Mouse (Mus musculus): ENCODE data around the gene Zmiz2. TPM values are rescaled to one million over a fixed set of nuclear protein-coding genes. Genes with fewer than 3 reads are reported as not detected.

The Zmiz2 gene
- total RNA-seq, 1 experiment, result 19.6 TPM

GRCm38 (mm10) chr11:6390376-6391053, 1.6 kb downstream of the Zmiz2 start:
- DNase-seq (ENCODE audit: low read depth, low spot score), result no peak
- H3K9me3 ChIP-seq (ENCODE audit: control insufficient read depth, insufficient read depth, low read depth, low read length), result no peaks in the 10 kb centered on the region
- peaks cover 4 to 6% of the 10 kb centered on the region in 2 experiments; a peak in 3 of 4 replicates for H3K4me1 ChIP-seq (ENCODE audit: control insufficient read depth in 2 of 2, insufficient read depth in 2 of 2, low read length in 2 of 2, poor library complexity in 1 of 2)
- no peak overlapping the region for H3K9ac ChIP-seq (ENCODE audit: insufficient read depth, low read depth, low read length, poor library complexity, severe bottlenecking)
- TF ChIP-seq ZNF384 (IDR thresholded peaks at IDR 0.05; ENCODE audit: low read depth, low read length) (no peak), ZC3H11A (IDR thresholded peaks at IDR 0.05; ENCODE audit: borderline replicate concordance, low read depth, low read length) (no peak), CHD2 (IDR thresholded peaks at IDR 0.05; ENCODE audit: low read depth, low read length) (no peak), HCFC1 (IDR thresholded peaks at IDR 0.05; ENCODE audit: borderline replicate concordance, insufficient read depth, low read length) (no peak), MAFK (IDR thresholded peaks at IDR 0.05; ENCODE audit: insufficient read depth, low read depth, low read length) (no peak)
- H3K36me3 ChIP-seq (ENCODE audit: control insufficient read depth, insufficient read depth, low read length, poor library complexity, severe bottlenecking), result peaks cover 17% of the 10 kb centered on the region; the same call in 1 of the 2 replicates
- peak overlapping the region in 1 of 2 experiments; percentile 100; a peak in 2 of 4 replicates for H3K4me3 ChIP-seq (ENCODE audit: insufficient read depth in 1 of 2, low read depth in 1 of 2, low read length in 2 of 2, poor library complexity in 1 of 2, severe bottlenecking in 1 of 2)
- H3K27ac ChIP-seq (ENCODE audit: insufficient read depth, low read depth, low read length, poor library complexity, severe bottlenecking), result no peak overlapping the region
- in situ Hi-C loops (cut with MboI; ENCODE audit: low sequenced_read_pairs in 2 of 2, unreplicated experiment in 2 of 2), result no loop called here

GRCm38 (mm10) chr11:6391516-6392276, 2.8 kb downstream of the Zmiz2 start:
- Histone ChIP-seq H3K27ac (ENCODE audit: insufficient read depth, low read depth, low read length, poor library complexity, severe bottlenecking) (no peak overlapping the region), H3K4me3 (ENCODE audit: insufficient read depth in 1 of 2, low read depth in 1 of 2, low read length in 2 of 2, poor library complexity in 1 of 2, severe bottlenecking in 1 of 2) (no peak overlapping the region), H3K9ac (ENCODE audit: insufficient read depth, low read depth, low read length, poor library complexity, severe bottlenecking) (no peak overlapping the region), H3K4me1 (ENCODE audit: control insufficient read depth in 2 of 2, insufficient read depth in 2 of 2, low read length in 2 of 2, poor library complexity in 1 of 2) (peaks cover 4 to 6% of the 10 kb centered on the region in 2 experiments; a peak in 3 of 4 replicates), H3K9me3 (ENCODE audit: control insufficient read depth, insufficient read depth, low read depth, low read length) (no peaks in the 10 kb centered on the region), H3K36me3 (ENCODE audit: control insufficient read depth, insufficient read depth, low read length, poor library complexity, severe bottlenecking) (peaks cover 29% of the 10 kb centered on the region)
- no peak for TF ChIP-seq CHD2 (IDR thresholded peaks at IDR 0.05; ENCODE audit: low read depth, low read length)
- TF ChIP-seq ZC3H11A (IDR thresholded peaks at IDR 0.05; ENCODE audit: borderline replicate concordance, low read depth, low read length), result no peak
- no peak for TF ChIP-seq MAFK (IDR thresholded peaks at IDR 0.05; ENCODE audit: insufficient read depth, low read depth, low read length)
- TF ChIP-seq ZNF384 (IDR thresholded peaks at IDR 0.05; ENCODE audit: low read depth, low read length), result no peak
- no peak for TF ChIP-seq HCFC1 (IDR thresholded peaks at IDR 0.05; ENCODE audit: borderline replicate concordance, insufficient read depth, low read length)
- DNase-seq (ENCODE audit: low read depth, low spot score), result no peak
- in situ Hi-C loops (cut with MboI; ENCODE audit: low sequenced_read_pairs in 2 of 2, unreplicated experiment in 2 of 2), result no loop called here

DNA sequence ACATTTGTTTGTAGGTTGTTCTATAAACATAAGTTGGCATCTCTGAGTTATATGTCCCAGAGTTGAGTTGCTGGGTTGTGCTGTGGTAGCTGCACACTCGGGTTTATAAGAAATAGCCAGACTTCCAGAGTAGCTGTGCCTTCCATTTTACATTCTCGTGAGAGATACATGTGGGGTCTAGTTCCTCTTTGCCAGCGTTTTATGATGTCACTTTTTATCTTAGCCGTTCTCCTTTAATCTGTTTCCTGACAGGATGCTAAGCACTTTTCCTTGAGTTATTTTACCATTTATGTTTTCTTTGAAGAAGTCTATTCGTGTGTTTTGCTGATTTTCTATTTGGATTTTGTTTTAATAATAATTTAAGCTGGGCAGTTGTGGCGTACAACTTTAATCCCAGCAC, 4.0 kb downstream of the Zmiz2 start:
- DNase-seq (ENCODE audit: low read depth, low spot score), result no peak
- Histone ChIP-seq H3K27ac (ENCODE audit: insufficient read depth, low read depth, low read length, poor library complexity, severe bottlenecking) (no peak overlapping the region), H3K36me3 (ENCODE audit: control insufficient read depth, insufficient read depth, low read length, poor library complexity, severe bottlenecking) (peaks cover 40% of the 10 kb centered on the region), H3K9me3 (ENCODE audit: control insufficient read depth, insufficient read depth, low read depth, low read length) (no peaks in the 10 kb centered on the region), H3K4me3 (ENCODE audit: insufficient read depth in 1 of 2, low read depth in 1 of 2, low read length in 2 of 2, poor library complexity in 1 of 2, severe bottlenecking in 1 of 2) (no peak overlapping the region), H3K4me1 (ENCODE audit: control insufficient read depth in 2 of 2, insufficient read depth in 2 of 2, low read length in 2 of 2, poor library complexity in 1 of 2) (peaks cover 4 to 6% of the 10 kb centered on the region in 2 experiments; a peak in 3 of 4 replicates), H3K9ac (ENCODE audit: insufficient read depth, low read depth, low read length, poor library complexity, severe bottlenecking) (no peak overlapping the region)
- TF ChIP-seq MAFK (IDR thresholded peaks at IDR 0.05; ENCODE audit: insufficient read depth, low read depth, low read length), result no peak
- no peak for TF ChIP-seq HCFC1 (IDR thresholded peaks at IDR 0.05; ENCODE audit: borderline replicate concordance, insufficient read depth, low read length)
- no peak for TF ChIP-seq CHD2 (IDR thresholded peaks at IDR 0.05; ENCODE audit: low read depth, low read length)
- no peak for TF ChIP-seq ZNF384 (IDR thresholded peaks at IDR 0.05; ENCODE audit: low read depth, low read length)
- TF ChIP-seq ZC3H11A (IDR thresholded peaks at IDR 0.05; ENCODE audit: borderline replicate concordance, low read depth, low read length), result no peak
- in situ Hi-C loops (cut with MboI; ENCODE audit: low sequenced_read_pairs in 2 of 2, unreplicated experiment in 2 of 2), result no loop called here

GRCm38 (mm10) chr11:6393866-6394265, 5.0 kb downstream of the Zmiz2 start:
- peaks cover 48% of the 10 kb centered on the region for H3K36me3 ChIP-seq (ENCODE audit: control insufficient read depth, insufficient read depth, low read length, poor library complexity, severe bottlenecking)
- no peak overlapping the region for H3K27ac ChIP-seq (ENCODE audit: insufficient read depth, low read depth, low read length, poor library complexity, severe bottlenecking)
- H3K9ac ChIP-seq (ENCODE audit: insufficient read depth, low read depth, low read length, poor library complexity, severe bottlenecking), result no peak overlapping the region
- no peak overlapping the region for H3K4me3 ChIP-seq (ENCODE audit: insufficient read depth in 1 of 2, low read depth in 1 of 2, low read length in 2 of 2, poor library complexity in 1 of 2, severe bottlenecking in 1 of 2)
- peaks cover 4 to 6% of the 10 kb centered on the region in 2 experiments; a peak in 3 of 4 replicates for H3K4me1 ChIP-seq (ENCODE audit: control insufficient read depth in 2 of 2, insufficient read depth in 2 of 2, low read length in 2 of 2, poor library complexity in 1 of 2)
- no peaks in the 10 kb centered on the region for H3K9me3 ChIP-seq (ENCODE audit: control insufficient read depth, insufficient read depth, low read depth, low read length)
- in situ Hi-C loops (cut with MboI; ENCODE audit: low sequenced_read_pairs in 2 of 2, unreplicated experiment in 2 of 2), result no loop called here
- TF ChIP-seq ZNF384 (IDR thresholded peaks at IDR 0.05; ENCODE audit: low read depth, low read length), result no peak
- TF ChIP-seq CHD2 (IDR thresholded peaks at IDR 0.05; ENCODE audit: low read depth, low read length), result no peak
- TF ChIP-seq MAFK (IDR thresholded peaks at IDR 0.05; ENCODE audit: insufficient read depth, low read depth, low read length), result no peak
- TF ChIP-seq ZC3H11A (IDR thresholded peaks at IDR 0.05; ENCODE audit: borderline replicate concordance, low read depth, low read length), result no peak
- no peak for TF ChIP-seq HCFC1 (IDR thresholded peaks at IDR 0.05; ENCODE audit: borderline replicate concordance, insufficient read depth, low read length)
- no peak for DNase-seq (ENCODE audit: low read depth, low spot score)
